Mouse (Mus musculus) embryo, embryonic 11.5 days (tissue): ENCODE measurements at regions not wholly inside any gene's neighbourhood (a gene's known extent, or its start where the extent isn't known, plus 50 kb on each side); places are given as distances from the start of the nearest gene placed in this dataset.

Experiments used
- DNase-seq: peaks from one replicate; pipeline ENCODE4 v3.0.0-alpha.2; 2012; ENCODE audit warnings: low read depth, low spot score

DNA sequence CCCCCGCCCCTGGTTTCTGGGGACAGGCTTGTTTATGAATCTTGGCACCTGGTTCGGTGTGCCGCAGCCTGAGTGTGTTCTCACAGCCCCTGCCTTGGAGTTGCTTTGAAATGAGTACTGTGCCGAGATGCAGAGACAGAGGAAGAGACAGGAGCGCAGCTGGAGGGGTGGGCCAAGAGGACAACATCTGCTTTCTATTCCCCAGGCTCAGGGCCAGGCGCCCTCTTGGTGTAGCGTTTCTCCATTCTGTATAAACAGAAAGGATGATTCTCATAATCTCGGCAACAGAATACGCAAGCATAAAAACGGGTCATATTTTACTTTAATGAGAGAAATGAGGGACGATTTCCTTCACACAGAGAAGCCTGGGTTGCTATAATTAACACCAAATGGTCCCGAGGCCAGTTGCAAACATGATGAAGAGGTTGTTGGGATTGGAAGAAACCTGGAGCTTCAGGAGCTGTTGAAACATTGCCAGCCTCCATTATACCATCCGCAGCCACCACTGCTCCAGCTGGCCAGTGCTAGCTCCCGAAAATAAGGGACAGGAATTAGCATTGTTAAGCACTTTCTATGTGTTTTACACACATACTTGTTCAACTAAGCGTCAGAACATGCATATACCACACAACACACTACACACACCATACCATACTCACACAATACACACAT lies 236.4 kb downstream of the Gm12728 start:
- no peak for DNase-seq

DNA sequence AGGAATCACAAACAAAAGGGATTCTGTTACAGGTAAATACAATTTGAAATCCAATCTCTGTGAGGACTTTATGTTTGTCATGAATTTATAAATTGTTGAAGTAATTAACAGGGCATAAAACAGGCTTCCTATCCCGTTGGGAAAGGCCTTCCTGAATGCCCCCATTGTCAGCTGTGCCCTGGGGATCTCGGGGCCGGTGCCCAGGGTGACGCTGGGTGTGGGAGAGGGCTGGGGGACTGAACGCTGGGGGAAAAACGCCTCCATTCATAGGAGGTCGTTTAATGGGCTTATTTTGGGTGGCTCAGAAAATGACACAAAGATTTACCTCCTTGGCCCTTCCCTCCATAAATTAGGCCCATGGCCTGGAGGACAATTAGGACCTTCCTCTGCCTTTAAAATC lies 250.7 kb downstream of the Gm12728 start:
- DNase-seq: no peak

DNA sequence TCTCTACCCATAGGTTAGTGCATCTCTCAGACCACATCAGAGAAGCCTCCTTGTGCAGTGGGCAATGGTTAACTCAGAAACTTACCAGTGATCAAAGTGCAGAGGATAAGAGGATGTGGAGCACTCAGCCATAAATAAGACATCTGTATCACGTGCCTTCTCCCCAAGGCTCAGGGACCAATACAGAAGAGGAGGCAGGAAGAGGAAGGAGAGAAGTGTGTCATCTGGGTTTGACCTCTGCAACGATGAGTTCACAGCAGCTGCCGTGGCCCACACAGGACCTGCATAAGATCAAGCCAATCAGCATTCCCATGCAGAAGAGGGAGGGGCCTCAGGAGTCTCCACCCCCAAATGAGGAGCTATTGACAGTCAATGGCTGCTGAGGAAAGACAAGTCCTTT lies 252.8 kb downstream of the Gm12728 start:
- no peak for DNase-seq

DNA sequence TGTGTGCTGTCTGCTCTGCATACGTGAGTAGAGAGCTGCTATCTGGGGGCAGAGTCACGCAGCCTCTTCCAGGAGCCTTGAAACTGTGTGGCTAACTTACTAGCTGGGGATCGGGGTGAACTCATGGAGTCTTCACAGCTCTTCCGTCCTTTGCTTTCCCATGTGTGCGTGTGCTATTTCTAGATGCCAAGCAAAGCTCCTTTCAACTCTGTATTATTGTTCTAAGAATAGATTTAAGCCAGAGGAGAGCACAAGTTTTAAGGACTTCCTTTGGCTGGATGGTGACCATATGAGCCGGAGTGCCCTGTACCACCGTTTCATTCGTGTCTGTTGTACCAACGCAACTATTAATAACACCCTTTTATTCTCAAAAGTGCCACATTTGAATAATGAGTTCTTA lies 254.0 kb downstream of the Gm12728 start:
- DNase-seq: no peak

DNA sequence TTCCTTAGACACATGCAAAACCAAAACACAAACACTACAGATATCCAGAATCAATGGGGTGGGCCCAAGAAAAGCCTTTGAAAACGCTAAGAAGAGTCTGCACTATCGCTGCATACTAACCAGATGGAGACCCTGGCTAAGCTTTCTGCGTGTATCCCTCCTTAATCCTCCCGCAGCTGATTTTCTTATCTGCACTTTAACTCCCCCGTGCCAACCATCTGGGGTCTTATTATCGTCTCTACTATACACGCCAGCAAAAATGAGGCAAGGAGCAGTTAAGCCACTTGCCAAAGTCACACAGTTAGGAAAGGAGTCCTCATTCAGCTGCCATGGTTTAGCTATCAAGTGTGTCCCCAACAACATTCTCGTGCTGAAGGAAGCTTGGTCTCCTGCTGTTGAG lies 258.4 kb downstream of the Gm12728 start:
- no peak for DNase-seq

DNA sequence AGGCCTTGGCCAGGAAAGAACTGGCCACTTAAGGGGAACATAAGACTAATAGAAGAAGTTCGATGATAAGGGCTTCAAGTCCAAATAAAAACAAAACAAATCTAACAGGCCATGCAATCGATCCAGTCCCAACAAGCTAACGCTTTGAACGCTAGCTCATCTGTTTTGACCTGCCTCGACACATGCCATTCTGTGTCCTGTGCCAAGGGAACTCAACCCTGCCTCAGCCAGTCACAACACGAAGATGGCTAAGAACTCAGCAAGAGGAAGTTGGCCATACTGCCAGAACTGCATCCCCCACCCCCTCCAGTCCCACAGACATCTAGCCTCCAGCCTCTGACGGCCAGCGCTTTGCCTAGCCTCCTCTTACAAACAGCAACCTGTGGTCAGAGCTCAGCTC lies 259.1 kb downstream of the Gm12728 start:
- DNase-seq: no peak

DNA sequence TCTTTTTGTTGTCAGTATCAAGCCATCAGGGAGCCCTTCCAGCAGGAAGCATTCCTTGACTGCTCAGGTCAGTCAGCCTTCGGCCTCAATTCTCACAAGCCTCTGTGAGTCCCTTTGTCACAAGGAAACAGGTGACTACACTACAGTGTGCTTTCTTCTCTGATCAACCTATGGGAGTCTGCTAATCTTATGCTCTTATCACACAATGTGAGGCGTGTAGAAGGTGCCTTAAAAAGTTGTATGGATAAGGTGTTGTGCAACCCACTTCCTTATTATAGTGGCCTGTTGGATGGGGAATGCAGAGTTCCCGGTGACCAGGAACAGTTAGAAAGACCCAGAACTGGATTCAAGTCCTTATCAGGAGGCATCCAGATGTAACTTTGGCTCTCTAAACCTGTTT lies 260.2 kb downstream of the Gm12728 start:
- DNase-seq: no peak

DNA sequence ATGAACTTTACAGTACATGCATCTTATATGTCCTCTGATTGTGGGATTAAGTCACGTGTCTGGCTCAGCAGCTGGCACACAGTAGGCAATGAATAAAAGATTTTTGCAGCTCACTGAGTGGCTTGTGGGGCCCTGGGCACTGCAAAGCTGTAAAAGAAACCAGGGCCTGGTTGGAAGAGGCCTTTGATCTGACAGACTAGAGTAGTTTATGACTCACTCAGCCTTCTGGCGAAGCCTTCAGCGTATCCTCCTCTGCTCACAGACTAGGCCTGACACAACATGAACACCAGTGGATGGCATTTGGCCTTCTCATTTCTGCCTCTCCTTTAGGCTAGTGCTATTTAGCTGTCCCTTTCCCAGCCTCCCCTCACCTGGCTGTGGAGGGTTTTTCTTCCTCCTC lies 260.6 kb downstream of the Gm12728 start:
- DNase-seq: no peak

DNA sequence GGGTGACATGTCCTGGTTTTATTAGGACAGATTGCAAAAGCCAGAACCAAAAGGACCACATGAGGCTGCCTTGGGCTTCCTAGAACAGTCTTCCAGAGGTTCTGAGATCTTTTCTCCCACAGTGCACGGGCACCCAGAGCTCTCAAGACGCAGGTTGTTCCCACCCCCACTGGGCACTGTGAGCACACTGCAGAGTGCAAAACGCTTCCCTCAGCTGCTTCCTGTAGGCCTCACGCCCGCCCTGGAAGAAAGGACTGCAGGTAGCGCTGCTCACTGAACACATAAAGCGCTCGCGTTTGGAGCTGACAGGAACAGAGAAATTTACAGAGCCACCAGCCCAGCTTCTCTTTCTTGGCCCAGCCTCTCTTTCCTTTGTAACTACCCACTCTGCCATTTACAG lies 262.5 kb upstream of the Usp24 start:
- DNase-seq: no peak

DNA sequence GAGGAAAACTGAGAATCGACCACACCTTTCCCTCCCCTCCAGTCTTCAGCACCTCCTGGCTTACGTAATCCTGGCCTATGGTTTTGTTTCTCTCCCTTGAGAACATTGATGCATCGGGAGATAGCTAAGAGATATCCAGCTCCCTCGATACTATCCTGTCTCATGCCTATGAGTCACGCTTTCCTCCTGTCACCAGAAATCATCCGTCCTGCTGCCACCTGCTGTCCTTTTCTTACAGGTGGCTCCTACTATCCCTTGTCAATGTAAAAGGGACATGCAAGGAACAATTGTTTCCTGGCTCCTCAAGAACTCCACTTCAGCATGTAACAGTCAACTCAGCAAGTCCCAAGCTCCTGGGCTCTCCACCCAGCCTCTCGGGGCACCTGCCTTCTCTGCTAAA lies 261.7 kb upstream of the Usp24 start:
- DNase-seq: no peak

DNA sequence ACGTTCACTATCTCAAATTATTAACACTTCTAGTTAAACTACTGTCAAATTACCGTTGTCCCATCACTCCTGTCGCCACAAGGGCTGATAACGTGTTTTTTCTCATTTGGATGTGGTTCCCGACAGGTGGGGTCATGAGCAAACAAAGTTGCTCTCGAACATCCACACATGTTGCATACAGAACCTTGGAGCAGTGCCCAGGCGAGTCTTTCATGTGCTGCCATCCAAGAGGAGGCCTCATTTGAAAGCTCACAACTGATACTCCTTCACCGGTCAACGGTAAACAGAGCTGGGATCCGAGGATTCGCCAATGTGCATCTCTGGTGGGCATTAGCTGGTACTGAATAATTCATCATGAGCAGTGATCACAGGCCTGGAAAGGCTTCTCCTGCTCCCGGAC lies 253.4 kb upstream of the Usp24 start:
- no peak for DNase-seq

DNA sequence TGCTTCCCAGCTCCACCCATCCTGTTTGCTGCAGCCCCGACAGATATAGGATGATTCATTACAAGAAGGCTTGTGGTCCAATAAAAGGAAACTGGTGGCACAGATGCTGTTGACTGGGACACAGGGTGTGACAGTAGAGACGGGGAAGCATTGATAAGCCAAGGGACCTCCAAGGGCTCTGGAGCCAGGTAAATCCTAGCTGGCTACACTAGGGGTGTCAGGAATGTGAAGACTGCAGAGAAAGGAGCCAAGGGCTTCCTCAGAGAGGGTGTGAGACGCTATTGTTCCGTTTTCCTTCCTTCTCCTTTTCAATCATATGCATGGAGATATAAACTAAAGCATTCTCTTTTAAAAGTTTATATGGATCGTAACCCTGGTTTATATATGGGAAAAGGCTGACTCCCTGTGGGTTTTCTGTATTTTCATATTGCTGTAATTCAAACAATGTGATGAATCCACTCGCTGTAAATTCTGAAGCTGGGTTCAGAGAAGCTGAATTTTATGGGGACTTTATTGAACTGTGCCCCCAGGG lies 252.1 kb upstream of the Usp24 start:
- no peak for DNase-seq

DNA sequence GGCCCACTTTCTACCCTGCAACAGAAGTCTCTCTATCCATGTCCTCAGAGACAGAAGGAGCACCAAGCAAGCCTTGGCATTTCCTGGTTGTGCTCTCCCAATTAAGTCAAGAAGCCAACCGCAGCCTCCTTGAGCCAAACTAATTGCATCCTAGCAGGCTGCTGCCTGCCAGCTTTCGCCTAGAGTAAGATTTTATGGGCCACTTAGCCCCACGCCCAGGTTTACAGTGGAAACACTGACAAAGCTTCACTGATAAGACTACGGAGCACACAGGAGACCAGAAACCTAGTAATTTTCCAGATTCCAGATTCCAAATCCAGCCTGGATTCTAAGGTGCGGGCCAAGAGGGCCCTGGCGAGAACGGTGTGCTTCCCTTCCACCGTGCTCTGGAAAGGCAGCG lies 249.0 kb upstream of the Usp24 start:
- DNase-seq: no peak

DNA sequence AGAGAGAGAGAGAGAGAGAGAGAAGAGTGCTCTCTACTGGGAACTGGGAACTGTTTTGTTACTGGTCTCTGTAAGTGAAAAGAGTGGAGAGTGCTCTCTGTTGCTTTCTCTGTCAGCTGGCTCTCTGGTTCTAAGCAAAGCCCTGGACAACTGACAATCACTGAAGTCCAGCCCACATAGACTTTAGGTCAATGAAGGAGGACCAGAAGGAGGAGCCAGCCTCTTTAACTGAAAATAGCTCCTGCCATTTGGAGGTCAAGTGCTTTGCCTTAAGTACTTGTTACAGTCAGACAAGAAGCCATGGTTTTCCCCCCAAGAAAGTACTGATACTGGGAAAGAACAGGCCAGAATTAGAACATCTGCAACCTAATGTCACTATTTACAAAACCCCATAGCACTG lies 232.5 kb upstream of the Usp24 start:
- DNase-seq: no peak

DNA sequence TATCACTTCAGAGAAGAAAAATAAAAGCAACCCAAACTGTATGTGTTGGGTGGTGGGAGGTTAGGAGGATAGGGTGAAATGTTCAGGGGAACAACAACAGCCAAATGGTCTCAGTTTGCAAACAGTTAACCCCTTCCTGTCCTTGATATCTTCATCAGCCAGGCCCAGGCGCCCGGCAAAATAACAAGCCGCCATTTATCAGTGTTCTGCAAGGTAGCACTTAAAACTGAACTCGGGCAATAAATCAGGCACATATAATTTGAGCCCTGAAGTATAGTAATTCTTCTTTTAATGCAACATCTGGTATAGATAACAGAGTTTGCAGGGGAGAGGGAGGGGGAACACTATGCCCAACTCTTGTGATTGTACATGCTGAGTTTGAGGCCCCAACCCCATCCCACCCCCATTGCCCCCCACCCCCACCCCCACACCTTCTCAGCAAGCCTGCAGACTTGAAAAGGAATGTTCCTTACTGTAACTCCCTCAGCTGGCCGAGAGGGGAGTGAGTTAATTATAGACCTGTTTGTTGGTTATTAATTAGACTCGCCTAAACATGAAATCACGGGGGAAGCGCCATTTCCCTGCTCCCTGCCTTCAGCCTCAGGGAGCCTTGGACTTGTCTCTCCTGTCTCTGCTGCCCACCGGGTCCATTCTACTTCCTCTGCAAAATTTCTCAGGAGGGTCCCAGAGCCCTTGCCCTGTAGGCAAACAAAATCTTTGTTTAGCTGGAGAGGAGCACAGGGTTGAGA lies 223.9 kb upstream of the Usp24 start:
- no peak for DNase-seq

DNA sequence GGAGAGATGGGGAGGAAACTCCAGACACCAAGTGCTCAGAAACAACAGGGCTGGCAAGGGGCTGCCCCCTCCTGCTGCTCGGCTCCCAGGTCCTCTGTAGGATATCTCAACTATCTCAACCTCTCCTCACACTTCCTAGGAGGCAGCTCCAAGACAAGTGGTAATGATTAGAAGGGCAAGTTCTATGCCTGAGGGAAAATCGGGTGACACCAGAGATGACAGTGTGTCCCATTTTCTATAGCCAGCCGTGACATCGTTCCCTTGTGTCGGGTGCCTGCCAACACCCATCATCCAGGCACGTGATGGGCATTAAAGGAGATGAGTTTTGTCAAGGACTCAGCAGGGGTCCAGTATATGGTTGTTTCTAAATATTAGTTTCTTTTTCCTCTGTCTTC lies 223.3 kb upstream of the Usp24 start:
- DNase-seq: no peak

DNA sequence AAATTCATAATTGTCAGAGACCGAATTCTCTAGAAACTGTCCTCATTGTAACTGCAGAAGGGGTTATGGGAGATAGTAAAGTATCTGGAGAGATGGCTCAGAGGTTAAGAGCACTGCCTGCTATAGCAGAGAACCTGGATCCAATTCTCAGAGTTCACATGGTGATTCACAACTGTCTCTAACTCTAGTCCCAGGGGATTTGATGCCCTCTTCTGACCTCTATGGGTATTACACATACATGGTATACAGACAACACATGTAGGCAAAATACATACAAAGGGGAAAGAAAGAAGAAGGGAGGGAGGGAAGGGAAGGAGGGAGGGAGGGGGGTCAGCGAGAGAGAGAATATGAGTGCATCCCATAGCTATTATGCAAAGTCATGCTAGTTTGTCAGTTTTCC lies 222.8 kb upstream of the Usp24 start:
- no peak for DNase-seq

DNA sequence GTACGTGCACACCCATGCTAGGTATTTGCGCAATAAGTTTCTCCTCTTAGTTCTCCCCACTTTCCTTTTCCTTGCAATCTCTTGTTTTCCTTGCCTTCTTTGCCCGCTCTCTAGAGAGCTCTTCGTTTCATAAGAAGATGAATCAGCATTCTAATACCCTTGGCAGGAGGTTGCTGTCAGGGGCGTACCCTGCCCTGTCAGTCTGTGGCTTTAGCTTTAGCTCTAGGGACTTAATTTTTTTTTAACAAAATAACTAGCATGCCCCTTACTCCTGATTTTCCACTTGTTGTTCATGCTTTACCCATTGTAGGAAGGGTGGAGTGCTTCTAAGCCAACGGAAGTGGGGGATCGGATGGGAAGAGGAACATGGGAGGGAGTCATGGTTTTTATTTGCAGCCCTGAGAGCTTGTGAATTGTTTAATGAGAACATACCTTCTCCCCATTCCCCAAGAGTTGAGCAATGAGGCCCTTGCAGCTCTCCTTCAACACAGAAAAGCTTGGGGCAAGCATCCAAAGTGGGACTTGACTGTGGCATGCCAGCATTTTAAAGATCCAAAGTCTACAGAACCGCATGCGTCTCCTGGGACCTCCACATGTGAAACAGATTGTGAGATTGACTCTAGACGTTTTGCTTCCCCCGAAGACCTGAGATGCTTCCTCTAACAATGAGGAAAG lies 221.0 kb upstream of the Usp24 start:
- no peak for DNase-seq

DNA sequence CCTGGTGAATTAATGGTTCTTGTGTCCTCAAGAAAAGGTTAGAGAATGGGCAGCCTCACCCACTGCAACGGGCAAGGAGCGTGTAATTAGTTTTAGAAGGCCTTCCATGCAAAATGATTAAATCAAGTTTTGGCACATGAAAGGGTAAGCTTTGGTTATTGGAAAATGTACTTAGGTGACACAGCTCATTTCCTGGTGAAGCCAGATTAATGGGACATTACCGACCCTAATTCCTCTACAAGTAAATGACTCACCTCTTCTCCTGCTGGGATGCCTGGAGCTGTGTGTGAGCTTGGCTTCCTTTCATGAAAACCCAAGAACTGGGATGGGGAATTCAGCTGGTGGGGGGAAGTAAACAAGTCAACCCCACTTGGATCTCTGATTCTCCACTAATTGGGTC lies 219.9 kb upstream of the Usp24 start:
- no peak for DNase-seq

DNA sequence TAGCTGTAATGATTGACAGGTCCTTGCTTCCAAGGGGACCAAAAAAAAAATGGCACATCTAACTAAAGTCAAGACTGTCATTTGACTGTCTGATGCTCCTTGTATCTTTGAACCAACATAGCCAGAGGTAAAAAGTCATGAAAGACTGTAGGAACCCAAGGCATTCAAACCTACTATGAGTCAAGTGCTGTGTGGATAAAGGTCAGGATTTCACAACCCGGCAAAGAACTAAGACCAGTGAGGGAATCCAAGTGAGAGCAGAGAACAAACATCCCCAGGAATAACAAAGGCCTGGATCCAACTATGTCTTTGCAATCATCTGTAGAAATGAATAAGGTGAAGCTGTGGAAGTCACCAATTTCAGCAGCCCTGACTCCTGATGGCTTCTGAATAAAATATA lies 218.2 kb upstream of the Usp24 start:
- no peak for DNase-seq

DNA sequence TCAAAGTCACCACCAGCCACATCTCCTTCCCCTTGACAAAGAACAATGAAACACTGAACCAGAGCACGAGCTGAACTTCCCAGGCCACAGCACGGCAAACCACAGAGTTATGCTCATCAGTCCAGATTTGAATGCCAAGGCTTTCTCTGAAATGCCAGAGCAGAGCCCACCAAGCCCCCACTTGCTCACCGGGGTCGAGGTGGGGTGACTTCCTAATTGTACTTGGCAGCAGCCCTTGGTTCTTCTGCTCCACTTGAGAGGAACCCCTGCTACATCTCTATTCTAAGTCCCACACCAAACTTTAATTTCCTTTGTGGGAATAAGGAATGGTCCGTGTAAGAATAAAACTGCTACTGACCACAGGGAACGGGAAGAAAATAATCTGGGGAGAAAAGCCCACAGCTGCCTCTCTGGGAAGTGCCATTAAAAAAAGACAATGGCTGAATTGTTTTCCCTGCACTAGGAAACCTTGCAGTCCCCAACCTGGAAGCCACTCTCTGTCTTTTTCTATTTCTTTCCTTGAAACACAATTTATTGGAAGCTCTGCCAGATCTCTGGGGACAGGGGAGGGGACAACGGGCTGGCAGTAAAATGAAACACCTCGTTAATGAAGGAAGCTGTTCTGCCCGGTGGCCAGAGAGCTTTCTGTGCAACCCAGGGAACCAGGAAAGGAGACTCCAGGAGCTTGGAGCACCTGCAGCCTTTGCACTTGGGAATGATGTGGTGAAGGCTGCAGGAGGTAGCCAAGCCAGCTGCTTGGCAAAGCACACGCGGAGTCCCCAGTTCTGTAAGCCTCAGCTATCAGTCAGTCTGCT lies 215.6 kb upstream of the Usp24 start:
- DNase-seq: no peak

DNA sequence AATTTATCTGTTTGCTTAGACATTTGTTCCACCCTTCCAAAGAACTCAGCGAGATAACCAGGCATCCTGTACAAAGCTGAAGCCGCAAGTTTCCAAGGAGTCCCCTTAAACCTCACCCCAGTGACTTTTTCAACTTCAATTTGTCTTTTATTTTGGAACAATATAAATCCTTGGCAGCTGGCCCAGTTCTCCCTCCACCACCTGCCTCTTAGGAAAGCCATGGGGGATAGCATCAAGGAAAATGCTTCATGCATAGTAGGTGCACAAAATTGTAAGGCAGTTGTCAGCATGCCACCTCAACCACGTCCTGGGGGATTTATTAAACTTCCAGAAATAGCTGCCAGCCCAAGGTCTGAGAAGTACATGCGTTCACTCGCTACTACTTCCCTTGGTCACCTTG lies 214.1 kb upstream of the Usp24 start:
- no peak for DNase-seq
